Mouse (Mus musculus) hindbrain, embryonic 16.5 days (tissue): ENCODE measurements around the gene Srsf2. TPM values are rescaled to one million over a fixed set of nuclear protein-coding genes. Genes with fewer than 3 reads are reported as not detected.

ENCODE experiments used
- ATAC-seq: fragments of 200-750 bp; cut with Nextera tagmentation; 2 replicates; pipeline ENCODE4 v1.8.0; 2017; ENCODE audit warnings: moderate TSS enrichment, moderate library complexity
- H3K27ac ChIP-seq: fragments of 300-500 bp; sonication (generic); 2 replicates; pipeline ENCODE4 v1.5.1; 2014; ENCODE audit warnings: low read depth, mild to moderate bottlenecking, control low read depth, low read length, moderate library complexity
- H3K27me3 ChIP-seq: fragments of 300-500 bp; sonication (generic); replicated peaks from 2 replicates; pipeline ENCODE4 v1.6.1; 2014; ENCODE audit warnings: low read length; ENCODE audit not compliant: control insufficient read depth, insufficient read depth
- H3K36me3 ChIP-seq: fragments of 300-500 bp; sonication (generic); 2 replicates; pipeline ENCODE4 v1.6.1; 2014; ENCODE audit warnings: mild to moderate bottlenecking, low read length, moderate library complexity, mixed read lengths; ENCODE audit not compliant: control insufficient read depth, insufficient read depth
- H3K4me1 ChIP-seq: fragments of 300-500 bp; sonication (generic); 2 replicates; pipeline ENCODE4 v1.6.1; 2014; ENCODE audit warnings: low read depth, low read length; ENCODE audit not compliant: control insufficient read depth, insufficient read depth
- H3K4me2 ChIP-seq: fragments of 300-500 bp; sonication (generic); 2 replicates; pipeline ENCODE4 v1.6.1; 2014; ENCODE audit warnings: mild to moderate bottlenecking, low read length, control low read depth, moderate library complexity
- H3K4me3 ChIP-seq: fragments of 300-500 bp; sonication (generic); 2 replicates; pipeline ENCODE4 v1.5.1; 2014; ENCODE audit warnings: mild to moderate bottlenecking, low read length, control low read depth, moderate library complexity
- H3K9ac ChIP-seq: fragments of 300-500 bp; sonication (generic); 2 replicates; pipeline ENCODE4 v1.6.1; 2014; ENCODE audit warnings: low read depth, mild to moderate bottlenecking, control low read depth, low read length, moderate library complexity
- H3K9me3 ChIP-seq: fragments of 300-500 bp; sonication (generic); 2 replicates; pipeline ENCODE4 v1.6.1; 2014; ENCODE audit warnings: mild to moderate bottlenecking, low read length, moderate library complexity; ENCODE audit not compliant: control insufficient read depth
- WGBS: fragments of 180-500 bp; shearing (Covaris S2); extraction: QIAGEN DNeasy Blood & Tissue Kit; methylation state at CpG from one replicate; pipeline ENCODE4 v1.1.7; 2014; 5-methylcytosine and 5-hydroxymethylcytosine counted together
- polyA plus RNA-seq: library from polyadenylated mRNA; unstranded; fragments of >200 nt; fragmentation: Nextera tagmentation; extraction: Ambion mirVana; gene quantifications from 2 replicates; pipeline ENCODE4 v1.2.1, GENCODE M21; 2015

Gene Srsf2
- polyA plus RNA-seq, 1 experiment from 2014 or later: 469 TPM

- Histone ChIP-seq H3K27me3 (no peaks in the 10 kb centered on the region), H3K27ac (peak overlapping the region; percentile 64; the same call in 1 of the 2 replicates), H3K9ac (no peak overlapping the region; the same call in 1 of the 2 replicates), H3K4me2 (no peak overlapping the region), H3K9me3 (no peaks in the 10 kb centered on the region), H3K4me3 (no peak overlapping the region), H3K4me1 (peaks cover 36% of the 10 kb centered on the region), H3K36me3 (no peaks in the 10 kb centered on the region)
- WGBS: 23% methylated on average over 7 of the region's 7 CpGs
- ATAC-seq: no peak
Observed at GRCm38 (mm10) chr11:116807938-116808606, 44.8 kb downstream of the Srsf2 start.

- Histone ChIP-seq H3K36me3 (no peaks in the 10 kb centered on the region), H3K27me3 (no peaks in the 10 kb centered on the region), H3K27ac (no peak overlapping the region), H3K4me1 (peaks cover 31% of the 10 kb centered on the region), H3K9ac (no peak overlapping the region), H3K4me3 (no peak overlapping the region), H3K9me3 (no peaks in the 10 kb centered on the region), H3K4me2 (no peak overlapping the region)
- no peak for ATAC-seq
- 70% methylated on average over 3 of the region's 3 CpGs for WGBS
Observed at GRCm38 (mm10) chr11:116807526-116807925, 45.4 kb downstream of the Srsf2 start.

- 61% methylated on average over 7 of the region's 7 CpGs for WGBS
- no peaks in the 10 kb centered on the region for H3K27me3 ChIP-seq
- no peak overlapping the region for H3K9ac ChIP-seq
- ATAC-seq: no peak
- H3K4me2 ChIP-seq: no peak overlapping the region
- H3K4me1 ChIP-seq: peaks cover 27% of the 10 kb centered on the region
- H3K36me3 ChIP-seq: no peaks in the 10 kb centered on the region
- H3K4me3 ChIP-seq: no peak overlapping the region
- H3K27ac ChIP-seq: no peak overlapping the region
- H3K9me3 ChIP-seq: no peaks in the 10 kb centered on the region
Observed at GRCm38 (mm10) chr11:116807116-116807515, 45.8 kb downstream of the Srsf2 start.

GRCm38 (mm10) chr11:116806136-116807071 lies 46.5 kb downstream of the Srsf2 start:
- no peak overlapping the region for H3K4me2 ChIP-seq
- no peak overlapping the region for H3K9ac ChIP-seq
- no peaks in the 10 kb centered on the region for H3K36me3 ChIP-seq
- H3K9me3 ChIP-seq: no peaks in the 10 kb centered on the region
- H3K27me3 ChIP-seq: no peaks in the 10 kb centered on the region
- peaks cover 21% of the 10 kb centered on the region for H3K4me1 ChIP-seq
- H3K4me3 ChIP-seq: no peak overlapping the region
- no peak overlapping the region for H3K27ac ChIP-seq
- ATAC-seq: no peak
- WGBS: 72% methylated on average over 15 of the region's 15 CpGs

- Histone ChIP-seq H3K9ac (no peak overlapping the region), H3K27ac (no peak overlapping the region), H3K4me1 (no peaks in the 10 kb centered on the region), H3K9me3 (no peaks in the 10 kb centered on the region), H3K4me3 (no peak overlapping the region), H3K4me2 (no peak overlapping the region), H3K27me3 (no peaks in the 10 kb centered on the region), H3K36me3 (no peaks in the 10 kb centered on the region)
- WGBS: 86% methylated on average over 5 of the region's 5 CpGs
- ATAC-seq: no peak
Observed at GRCm38 (mm10) chr11:116802709-116803108, 50.2 kb downstream of the Srsf2 start.

- ATAC-seq: no peak
- H3K4me1 ChIP-seq: no peaks in the 10 kb centered on the region
- H3K9ac ChIP-seq: no peak overlapping the region
- H3K4me3 ChIP-seq: no peak overlapping the region
- H3K27me3 ChIP-seq: no peaks in the 10 kb centered on the region; the same call in 1 of the 2 replicates
- WGBS: 68% methylated on average over 5 of the region's 5 CpGs
- no peaks in the 10 kb centered on the region for H3K36me3 ChIP-seq
- no peaks in the 10 kb centered on the region for H3K9me3 ChIP-seq
- H3K27ac ChIP-seq: no peak overlapping the region
- H3K4me2 ChIP-seq: no peak overlapping the region
Observed at GRCm38 (mm10) chr11:116801106-116801505, 51.8 kb downstream of the Srsf2 start.

Other genes with a start within 250 kb of the Srsf2 start
- 1.7 and 2.1 TPM in 2 replicates for gene Rhbdf2, start 226.1 kb downstream of the Srsf2 start, polyA plus RNA-seq
- gene Prcd, start 199.6 kb downstream of the Srsf2 start, polyA plus RNA-seq: 3.1 and 4.2 TPM in 2 replicates
- gene Cygb, start 198.8 kb downstream of the Srsf2 start, polyA plus RNA-seq: 34.4 and 37.4 TPM in 2 replicates
- gene St6galnac1, start 77.6 kb downstream of the Srsf2 start, polyA plus RNA-seq: not detected in 2 replicates
- 33.7 and 37.7 TPM in 2 replicates for gene Mxra7, start 25.0 kb downstream of the Srsf2 start, polyA plus RNA-seq
- gene Mettl23, start 9.8 kb downstream of the Srsf2 start, polyA plus RNA-seq: 62.6 and 62.8 TPM in 2 replicates
- 67.2 and 70.2 TPM in 2 replicates for gene Jmjd6, start 9.6 kb downstream of the Srsf2 start, polyA plus RNA-seq
- 52.1 and 52.7 TPM in 2 replicates for gene Mfsd11, start 654 bp downstream of the Srsf2 start, polyA plus RNA-seq
- gene Mgat5b, start 65.8 kb upstream of the Srsf2 start, polyA plus RNA-seq: 19.4 and 27.5 TPM in 2 replicates